Mouse (Mus musculus) urinary bladder, postnatal 25 days (tissue): Measurements from ENCODE around the gene Tvp23a.

Experiments
- DNase-seq: peaks from one replicate; pipeline ENCODE4 v3.0.0; 2022; ENCODE audit warnings: low spot score

Gene Tvp23a

GRCm38 (mm10) chr16:10447264-10447594 lies at the start of gene Tvp23a:
TSS of gene Tvp23a (minus strand) at chr16:10447362.
- DNase-seq = peak; percentile 38

- DNase-seq = no peak
Observed at GRCm38 (mm10) chr16:10495824-10496298, 48.7 kb upstream of the Tvp23a start.

- no peak for DNase-seq
Observed at GRCm38 (mm10) chr16:10492587-10492986, 45.4 kb upstream of the Tvp23a start.

- no peak for DNase-seq
Observed at GRCm38 (mm10) chr16:10491716-10492115, 44.6 kb upstream of the Tvp23a start.

GRCm38 (mm10) chr16:10490503-10491150 lies 43.5 kb upstream of the Tvp23a start:
- no peak for DNase-seq

- DNase-seq = no peak
Observed at GRCm38 (mm10) chr16:10489904-10490457, 42.8 kb upstream of the Tvp23a start.

- DNase-seq = no peak
Observed at GRCm38 (mm10) chr16:10489483-10489882, 42.3 kb upstream of the Tvp23a start.

GRCm38 (mm10) chr16:10488769-10489481 lies 41.8 kb upstream of the Tvp23a start:
- no peak for DNase-seq

- DNase-seq = no peak
Observed at GRCm38 (mm10) chr16:10487895-10488493, 40.8 kb upstream of the Tvp23a start.

- no peak for DNase-seq
Observed at GRCm38 (mm10) chr16:10486993-10487392, 39.8 kb upstream of the Tvp23a start.

GRCm38 (mm10) chr16:10482343-10482742 lies 35.2 kb upstream of the Tvp23a start:
- no peak for DNase-seq

- DNase-seq = no peak
Observed at GRCm38 (mm10) chr16:10479857-10480256, 32.7 kb upstream of the Tvp23a start, which contains the start of gene Ciita. TSS of gene Ciita (plus strand) at chr16:10480059.

GRCm38 (mm10) chr16:10475919-10476318 lies 28.8 kb upstream of the Tvp23a start:
- DNase-seq = no peak

- DNase-seq = no peak
Observed at GRCm38 (mm10) chr16:10474956-10475355, 27.8 kb upstream of the Tvp23a start.

- DNase-seq = no peak
Observed at GRCm38 (mm10) chr16:10471950-10472349, 24.8 kb upstream of the Tvp23a start.

GRCm38 (mm10) chr16:10468201-10468600 lies 21.0 kb upstream of the Tvp23a start:
- no peak for DNase-seq

- DNase-seq = no peak
Observed at GRCm38 (mm10) chr16:10467391-10468107, 20.4 kb upstream of the Tvp23a start.

GRCm38 (mm10) chr16:10465011-10465681 lies 18.0 kb upstream of the Tvp23a start:
- no peak for DNase-seq

- no peak for DNase-seq
Observed at GRCm38 (mm10) chr16:10461178-10461577, 14.0 kb upstream of the Tvp23a start.

GRCm38 (mm10) chr16:10460188-10460587 lies 13.0 kb upstream of the Tvp23a start:
- DNase-seq = no peak

GRCm38 (mm10) chr16:10454583-10454974 lies 7.4 kb upstream of the Tvp23a start:
- no peak for DNase-seq
